Mouse (Mus musculus): ENCODE measurements around the gene Dstyk. TPM values are rescaled to one million over a fixed set of nuclear protein-coding genes. Genes with fewer than 3 reads are reported as not detected.

Gene Dstyk
- polyA plus RNA-seq, 1 experiment from 2014 or later: 12.2 TPM

GRCm38 (mm10) chr1:132374140-132374872 lies 43.0 kb upstream of the Dstyk start:
- peak; percentile 55 for ATAC-seq (ENCODE audit: insufficient number of reproducible peaks, insufficient read depth, low FRiP score, low read depth)
- peak overlapping the region; percentile 34 for H3K4me2 ChIP-seq (ENCODE audit: low read length)
- H3K4me3 ChIP-seq (ENCODE audit: control insufficient read depth in 1 of 2, insufficient read depth in 1 of 2, low read depth in 1 of 2, low read length in 2 of 2): no peak overlapping the region

GRCm38 (mm10) chr1:132374873-132375244 lies 42.5 kb upstream of the Dstyk start:
- 69% methylated on average over 3 of the region's 3 CpGs for WGBS
- H3K4me2 ChIP-seq (ENCODE audit: low read length): peak overlapping the region; percentile 34

More at GRCm38 (mm10) chr1:132374140-132374872, 43.0 kb upstream of the Dstyk start:
- Histone ChIP-seq H3K4me1 (ENCODE audit: control insufficient read depth in 2 of 2, insufficient read depth in 2 of 2, low read length in 2 of 2) (peaks cover 51 to 74% of the 10 kb centered on the region in 2 experiments), H3K27ac (replicated peaks in 1 of 2; ENCODE audit: control insufficient read depth in 1 of 2, insufficient read depth in 1 of 2, low read depth in 2 of 2, low read length in 2 of 2) (peak overlapping the region; percentile 59 to 69), H3K9ac (ENCODE audit: low read length) (no peak overlapping the region; the same call in 1 of the 2 replicates), H3K9me3 (ENCODE audit: control insufficient read depth, low read length) (no peaks in the 10 kb centered on the region), H3K27me3 (ENCODE audit: control insufficient read depth, insufficient read depth, low read length) (no peaks in the 10 kb centered on the region), H3K36me3 (ENCODE audit: control insufficient read depth, insufficient read depth, low read length) (peaks cover 30% of the 10 kb centered on the region)
- 25% methylated on average over 5 of the region's 5 CpGs for WGBS

GRCm38 (mm10) chr1:132375256-132375655 lies 42.1 kb upstream of the Dstyk start:
- peaks cover 51 to 74% of the 10 kb centered on the region in 2 experiments for H3K4me1 ChIP-seq (ENCODE audit: control insufficient read depth in 2 of 2, insufficient read depth in 2 of 2, low read length in 2 of 2)
- peak overlapping the region; percentile 59 to 69 for H3K27ac ChIP-seq (replicated peaks in 1 of 2; ENCODE audit: control insufficient read depth in 1 of 2, insufficient read depth in 1 of 2, low read depth in 2 of 2, low read length in 2 of 2)
- WGBS: 19% methylated on average over 4 of the region's 4 CpGs
- H3K9me3 ChIP-seq (ENCODE audit: control insufficient read depth, low read length): no peaks in the 10 kb centered on the region
- H3K36me3 ChIP-seq (ENCODE audit: control insufficient read depth, insufficient read depth, low read length): peaks cover 31% of the 10 kb centered on the region
- H3K27me3 ChIP-seq (ENCODE audit: control insufficient read depth, insufficient read depth, low read length): no peaks in the 10 kb centered on the region
- peak overlapping the region; percentile 34 for H3K4me2 ChIP-seq (ENCODE audit: low read length)
- peak; percentile 51 for ATAC-seq (ENCODE audit: insufficient number of reproducible peaks, insufficient read depth, low FRiP score, low read depth)
- no peak overlapping the region for H3K9ac ChIP-seq (ENCODE audit: low read length)
- H3K4me3 ChIP-seq (ENCODE audit: control insufficient read depth in 1 of 2, insufficient read depth in 1 of 2, low read depth in 1 of 2, low read length in 2 of 2): no peak overlapping the region

More at GRCm38 (mm10) chr1:132374873-132375244, 42.5 kb upstream of the Dstyk start:
- H3K9me3 ChIP-seq (ENCODE audit: control insufficient read depth, low read length): no peaks in the 10 kb centered on the region
- H3K27ac ChIP-seq (replicated peaks in 1 of 2; ENCODE audit: control insufficient read depth in 1 of 2, insufficient read depth in 1 of 2, low read depth in 2 of 2, low read length in 2 of 2): peak overlapping the region; percentile 59 to 69
- peaks cover 51 to 74% of the 10 kb centered on the region in 2 experiments for H3K4me1 ChIP-seq (ENCODE audit: control insufficient read depth in 2 of 2, insufficient read depth in 2 of 2, low read length in 2 of 2)
- no peaks in the 10 kb centered on the region for H3K27me3 ChIP-seq (ENCODE audit: control insufficient read depth, insufficient read depth, low read length)
- no peak overlapping the region for H3K9ac ChIP-seq (ENCODE audit: low read length)
- H3K4me3 ChIP-seq (ENCODE audit: control insufficient read depth in 1 of 2, insufficient read depth in 1 of 2, low read depth in 1 of 2, low read length in 2 of 2): no peak overlapping the region
- H3K36me3 ChIP-seq (ENCODE audit: control insufficient read depth, insufficient read depth, low read length): peaks cover 31% of the 10 kb centered on the region
- ATAC-seq (ENCODE audit: insufficient number of reproducible peaks, insufficient read depth, low FRiP score, low read depth): no peak

- peaks cover 44 to 64% of the 10 kb centered on the region in 2 experiments for H3K4me1 ChIP-seq (ENCODE audit: control insufficient read depth in 2 of 2, insufficient read depth in 2 of 2, low read length in 2 of 2)
- ATAC-seq (ENCODE audit: insufficient number of reproducible peaks, insufficient read depth, low FRiP score, low read depth): no peak
- 0 out of 2 replicates have a peak overlapping the region, but pooled peaks have one; percentile 34 for H3K4me2 ChIP-seq (ENCODE audit: low read length)
- no peak overlapping the region for H3K4me3 ChIP-seq (ENCODE audit: control insufficient read depth in 1 of 2, insufficient read depth in 1 of 2, low read depth in 1 of 2, low read length in 2 of 2)
- WGBS: 67% methylated on average over 8 of the region's 8 CpGs
- no peak overlapping the region for H3K9ac ChIP-seq (ENCODE audit: low read length)
- 0 out of 4 replicates have a peak overlapping the region, but pooled peaks of 1 of the 2 experiments have one; percentile 35 for H3K27ac ChIP-seq (replicated peaks in 1 of 2; ENCODE audit: control insufficient read depth in 1 of 2, insufficient read depth in 1 of 2, low read depth in 2 of 2, low read length in 2 of 2)
- H3K9me3 ChIP-seq (ENCODE audit: control insufficient read depth, low read length): no peaks in the 10 kb centered on the region
- H3K27me3 ChIP-seq (ENCODE audit: control insufficient read depth, insufficient read depth, low read length): no peaks in the 10 kb centered on the region
- H3K36me3 ChIP-seq (ENCODE audit: control insufficient read depth, insufficient read depth, low read length): peaks cover 37% of the 10 kb centered on the region
These were observed 40.9 kb upstream of the Dstyk start for GRCm38 (mm10) chr1:132376211-132377054.

GRCm38 (mm10) chr1:132377055-132377365 lies 40.3 kb upstream of the Dstyk start:
- H3K9ac ChIP-seq (ENCODE audit: low read length): no peak overlapping the region
- H3K27me3 ChIP-seq (ENCODE audit: control insufficient read depth, insufficient read depth, low read length): no peaks in the 10 kb centered on the region
- no peak overlapping the region for H3K4me2 ChIP-seq (ENCODE audit: low read length)
- peaks cover 42% of the 10 kb centered on the region for H3K36me3 ChIP-seq (ENCODE audit: control insufficient read depth, insufficient read depth, low read length)
- H3K4me1 ChIP-seq (ENCODE audit: control insufficient read depth in 2 of 2, insufficient read depth in 2 of 2, low read length in 2 of 2): peaks cover 40 to 58% of the 10 kb centered on the region in 2 experiments
- no peaks in the 10 kb centered on the region for H3K9me3 ChIP-seq (ENCODE audit: control insufficient read depth, low read length)
- H3K4me3 ChIP-seq (ENCODE audit: control insufficient read depth in 1 of 2, insufficient read depth in 1 of 2, low read depth in 1 of 2, low read length in 2 of 2): no peak overlapping the region
- WGBS: 53% methylated on average over 7 of the region's 7 CpGs
- H3K27ac ChIP-seq (replicated peaks in 1 of 2; ENCODE audit: control insufficient read depth in 1 of 2, insufficient read depth in 1 of 2, low read depth in 2 of 2, low read length in 2 of 2): 0 out of 4 replicates have a peak overlapping the region, but pooled peaks of 1 of the 2 experiments have one; percentile 35
- ATAC-seq (ENCODE audit: insufficient number of reproducible peaks, insufficient read depth, low FRiP score, low read depth): no peak

- Histone ChIP-seq H3K9ac (ENCODE audit: low read length) (no peak overlapping the region), H3K4me3 (ENCODE audit: control insufficient read depth in 1 of 2, insufficient read depth in 1 of 2, low read depth in 1 of 2, low read length in 2 of 2) (no peak overlapping the region), H3K27me3 (ENCODE audit: control insufficient read depth, insufficient read depth, low read length) (no peaks in the 10 kb centered on the region), H3K9me3 (ENCODE audit: control insufficient read depth, low read length) (no peaks in the 10 kb centered on the region), H3K36me3 (ENCODE audit: control insufficient read depth, insufficient read depth, low read length) (peaks cover 38% of the 10 kb centered on the region), H3K27ac (replicated peaks in 1 of 2; ENCODE audit: control insufficient read depth in 1 of 2, insufficient read depth in 1 of 2, low read depth in 2 of 2, low read length in 2 of 2) (no peak overlapping the region), H3K4me1 (ENCODE audit: control insufficient read depth in 2 of 2, insufficient read depth in 2 of 2, low read length in 2 of 2) (peaks cover 39 to 50% of the 10 kb centered on the region in 2 experiments), H3K4me2 (ENCODE audit: low read length) (no peak overlapping the region)
- 92% methylated on average over 3 of the region's 3 CpGs for WGBS
- no peak for ATAC-seq (ENCODE audit: insufficient number of reproducible peaks, insufficient read depth, low FRiP score, low read depth)
These were observed 39.5 kb upstream of the Dstyk start for GRCm38 (mm10) chr1:132377811-132378210.

- peaks cover 39% of the 10 kb centered on the region for H3K36me3 ChIP-seq (ENCODE audit: control insufficient read depth, insufficient read depth, low read length)
- H3K4me3 ChIP-seq (ENCODE audit: control insufficient read depth in 1 of 2, insufficient read depth in 1 of 2, low read depth in 1 of 2, low read length in 2 of 2): no peak overlapping the region
- H3K9me3 ChIP-seq (ENCODE audit: control insufficient read depth, low read length): no peaks in the 10 kb centered on the region
- no peak overlapping the region for H3K27ac ChIP-seq (replicated peaks in 1 of 2; ENCODE audit: control insufficient read depth in 1 of 2, insufficient read depth in 1 of 2, low read depth in 2 of 2, low read length in 2 of 2)
- H3K4me1 ChIP-seq (ENCODE audit: control insufficient read depth in 2 of 2, insufficient read depth in 2 of 2, low read length in 2 of 2): peaks cover 17 to 37% of the 10 kb centered on the region in 2 experiments
- H3K9ac ChIP-seq (ENCODE audit: low read length): no peak overlapping the region
- WGBS: 85% methylated on average over 27 of the region's 27 CpGs
- no peak for ATAC-seq (ENCODE audit: insufficient number of reproducible peaks, insufficient read depth, low FRiP score, low read depth)
- no peak overlapping the region for H3K4me2 ChIP-seq (ENCODE audit: low read length)
- no peaks in the 10 kb centered on the region for H3K27me3 ChIP-seq (ENCODE audit: control insufficient read depth, insufficient read depth, low read length)
These were observed 36.7 kb upstream of the Dstyk start for GRCm38 (mm10) chr1:132380550-132381100.
